Mouse (Mus musculus): ENCODE measurements around the gene Tead2. TPM values are rescaled to one million over a fixed set of nuclear protein-coding genes. Genes with fewer than 3 reads are reported as not detected.
"Not testable (repeated sequence)": the region's sequence is repeated elsewhere in the genome, so short reads cannot be mapped to it uniquely, and the experiment has no call there.

The Tead2 gene
- 1 to 10 TPM; 6.6 to 6.8 TPM for total RNA-seq (2021)

GRCm38 (mm10) chr7:45215673-45216441, at the start of gene Tead2:
TSS of gene Tead2 (plus strand) at chr7:45215753.
- intact Hi-C loops (cut with DNase I) = no loop called here
- DNase-seq (ENCODE audit: extremely low spot score in 1 of 2, low spot score in 2 of 2) = peak in 1 of 2 experiments; percentile 72

- DNase-seq (ENCODE audit: extremely low spot score in 1 of 2, low spot score in 2 of 2) = no peak
- intact Hi-C loops (cut with DNase I) = loop anchor here (10.0 kb wide), 1 partner anchor 198 kb away; the partner anchor contains the start of gene Ppfia3
Measured at GRCm38 (mm10) chr7:45166950-45167401, 48.6 kb upstream of the Tead2 start.

GRCm38 (mm10) chr7:45167761-45168445, 47.6 kb upstream of the Tead2 start:
- no peak for DNase-seq (ENCODE audit: extremely low spot score in 1 of 2, low spot score in 2 of 2)
- intact Hi-C loops (cut with DNase I) = loop anchor here (10.0 kb wide), 1 partner anchor 197 kb away; the partner anchor contains the start of gene Ppfia3

- intact Hi-C loops (cut with DNase I) = loop anchor here (10.0 kb wide), 1 partner anchor 196 kb away; the partner anchor contains the start of gene Ppfia3
- no peak for DNase-seq (ENCODE audit: extremely low spot score in 1 of 2, low spot score in 2 of 2)
Measured at GRCm38 (mm10) chr7:45168656-45169055, 46.9 kb upstream of the Tead2 start.

- intact Hi-C loops (cut with DNase I) = loop anchor here (10.0 kb wide), 1 partner anchor 195 kb away; the partner anchor contains the start of gene Ppfia3
- DNase-seq (ENCODE audit: extremely low spot score in 1 of 2, low spot score in 2 of 2) = no peak
Measured at GRCm38 (mm10) chr7:45169495-45169894, 46.1 kb upstream of the Tead2 start.

GRCm38 (mm10) chr7:45172974-45173373, 42.6 kb upstream of the Tead2 start:
- intact Hi-C loops (cut with DNase I) = no loop called here
- DNase-seq (ENCODE audit: extremely low spot score in 1 of 2, low spot score in 2 of 2) = no peak

GRCm38 (mm10) chr7:45173772-45174171, 41.8 kb upstream of the Tead2 start:
- intact Hi-C loops (cut with DNase I); DNase-seq (ENCODE audit: extremely low spot score in 1 of 2, low spot score in 2 of 2): not testable (repeated sequence)

- intact Hi-C loops (cut with DNase I) = no loop called here
- no peak for DNase-seq (ENCODE audit: extremely low spot score in 1 of 2, low spot score in 2 of 2)
Measured at GRCm38 (mm10) chr7:45174567-45175280, 40.8 kb upstream of the Tead2 start.

- intact Hi-C loops (cut with DNase I) = no loop called here
- no peak for DNase-seq (ENCODE audit: extremely low spot score in 1 of 2, low spot score in 2 of 2)
Measured at GRCm38 (mm10) chr7:45175398-45175797, 40.2 kb upstream of the Tead2 start.

- no peak for DNase-seq (ENCODE audit: extremely low spot score in 1 of 2, low spot score in 2 of 2)
- intact Hi-C loops (cut with DNase I) = no loop called here
Measured at GRCm38 (mm10) chr7:45175929-45176328, 39.6 kb upstream of the Tead2 start.

- peak in 1 of 2 experiments; percentile 57 for DNase-seq (ENCODE audit: extremely low spot score in 1 of 2, low spot score in 2 of 2)
- intact Hi-C loops (cut with DNase I) = no loop called here
Measured at GRCm38 (mm10) chr7:45176356-45176755, 39.2 kb upstream of the Tead2 start.

- DNase-seq (ENCODE audit: extremely low spot score in 1 of 2, low spot score in 2 of 2) = no peak
- intact Hi-C loops (cut with DNase I) = no loop called here
Measured at GRCm38 (mm10) chr7:45178550-45178949, 37.0 kb upstream of the Tead2 start.

- no peak for DNase-seq (ENCODE audit: extremely low spot score in 1 of 2, low spot score in 2 of 2)
- intact Hi-C loops (cut with DNase I) = no loop called here
Measured at GRCm38 (mm10) chr7:45179469-45179868, 36.1 kb upstream of the Tead2 start, which contains the start of gene Gfy. TSS of gene Gfy (minus strand) at chr7:45179569.

- DNase-seq (ENCODE audit: extremely low spot score in 1 of 2, low spot score in 2 of 2) = no peak
- intact Hi-C loops (cut with DNase I) = no loop called here
Measured at GRCm38 (mm10) chr7:45180896-45181477, 34.6 kb upstream of the Tead2 start, which contains the start of gene Pth2. TSS of gene Pth2 (plus strand) at chr7:45180995.

- peak in 1 of 2 experiments; percentile 60 for DNase-seq (ENCODE audit: extremely low spot score in 1 of 2, low spot score in 2 of 2)
- intact Hi-C loops (cut with DNase I) = no loop called here
Measured at GRCm38 (mm10) chr7:45181540-45181939, 34.0 kb upstream of the Tead2 start.

GRCm38 (mm10) chr7:45182199-45182601, 33.4 kb upstream of the Tead2 start:
- DNase-seq (ENCODE audit: extremely low spot score in 1 of 2, low spot score in 2 of 2) = peak; percentile 80 to 90
- intact Hi-C loops (cut with DNase I) = no loop called here

GRCm38 (mm10) chr7:45182606-45183005, 32.9 kb upstream of the Tead2 start:
- intact Hi-C loops (cut with DNase I) = no loop called here
- DNase-seq (ENCODE audit: extremely low spot score in 1 of 2, low spot score in 2 of 2) = no peak

GRCm38 (mm10) chr7:45183672-45184071, 31.9 kb upstream of the Tead2 start:
- no peak for DNase-seq (ENCODE audit: extremely low spot score in 1 of 2, low spot score in 2 of 2)
- intact Hi-C loops (cut with DNase I) = no loop called here

GRCm38 (mm10) chr7:45185921-45186320, 29.6 kb upstream of the Tead2 start:
- intact Hi-C loops (cut with DNase I) = no loop called here
- DNase-seq (ENCODE audit: extremely low spot score in 1 of 2, low spot score in 2 of 2) = no peak
